Mouse (Mus musculus): ENCODE results near the gene Mlec. TPM values are rescaled to one million over a fixed set of nuclear protein-coding genes. Genes with fewer than 3 reads are reported as not detected.

Gene Mlec
- polyA plus RNA-seq, 1 experiment from 2014 or later: 37.3 TPM

DNA sequence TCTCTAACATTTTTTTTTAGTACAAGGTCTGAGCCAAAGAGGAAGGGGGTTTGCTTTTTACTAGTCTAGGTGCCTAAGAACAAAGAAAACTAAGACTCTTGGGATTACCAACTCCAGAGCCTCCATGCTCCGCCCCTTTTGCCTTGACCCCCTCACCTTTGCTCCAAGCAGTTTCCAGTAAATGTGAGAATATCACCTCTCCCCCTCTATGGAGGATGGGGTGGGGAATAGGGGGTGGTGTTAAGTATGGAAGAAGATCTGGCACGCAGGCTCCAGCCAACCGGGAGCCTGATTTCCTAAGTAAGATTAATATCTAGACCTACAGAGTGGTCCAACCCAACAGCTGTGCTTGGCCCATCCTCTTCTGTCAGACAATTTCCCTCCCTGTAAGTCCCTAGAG lies 17.3 kb downstream of the Mlec start:
- no peak for DNase-seq (ENCODE audit: low spot score, missing footprints)
- Histone ChIP-seq H3K4me3 (ENCODE audit: low read depth, low read length) (no peak overlapping the region), H3K9me3 (ENCODE audit: control insufficient read depth, low read length) (no peaks in the 10 kb centered on the region), H3K27me3 (ENCODE audit: control insufficient read depth, insufficient read depth, low read length) (no peaks in the 10 kb centered on the region), H3K27ac (ENCODE audit: low read depth, low read length) (no peak overlapping the region), H3K4me2 (no peak overlapping the region), H3K4me1 (ENCODE audit: control insufficient read depth, insufficient read depth, low read length) (0 out of 2 replicates have a peak, but pooled peaks cover 2% of the 10 kb centered on the region), H3K9ac (ENCODE audit: low read length) (no peak overlapping the region), H3K36me3 (ENCODE audit: control insufficient read depth, insufficient read depth, low read length) (no peaks in the 10 kb centered on the region)
- no peak for ATAC-seq (ENCODE audit: low FRiP score)
- 82% methylated on average over 3 of the region's 3 CpGs for WGBS

DNA sequence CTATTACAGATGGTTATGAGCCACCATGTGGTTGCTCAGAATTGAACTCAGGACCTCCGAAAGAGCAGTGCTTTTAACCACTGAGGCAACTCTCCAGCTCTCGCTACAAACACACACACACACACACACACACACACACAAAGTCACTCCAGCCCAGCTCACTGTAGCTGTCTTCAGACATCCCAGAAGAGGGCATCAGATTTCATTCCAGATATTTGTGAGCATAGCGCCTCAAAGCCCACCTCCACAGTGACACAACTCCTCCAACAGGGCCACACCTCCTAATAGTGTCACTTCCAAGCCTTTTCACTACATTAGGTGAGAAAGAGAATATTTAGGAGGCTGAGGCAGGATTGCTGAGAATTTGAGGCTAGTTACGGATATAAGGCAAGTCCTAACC lies 18.9 kb downstream of the Mlec start:
- Histone ChIP-seq H3K4me3 (ENCODE audit: low read depth, low read length) (no peak overlapping the region), H3K36me3 (ENCODE audit: control insufficient read depth, insufficient read depth, low read length) (no peaks in the 10 kb centered on the region), H3K9me3 (ENCODE audit: control insufficient read depth, low read length) (no peaks in the 10 kb centered on the region), H3K4me1 (ENCODE audit: control insufficient read depth, insufficient read depth, low read length) (peaks cover 3% of the 10 kb centered on the region), H3K9ac (ENCODE audit: low read length) (no peak overlapping the region), H3K27me3 (ENCODE audit: control insufficient read depth, insufficient read depth, low read length) (no peaks in the 10 kb centered on the region), H3K27ac (ENCODE audit: low read depth, low read length) (no peak overlapping the region), H3K4me2 (no peak overlapping the region)
- DNase-seq (ENCODE audit: low spot score, missing footprints) (no peak), ATAC-seq (ENCODE audit: low FRiP score) (no peak)
- WGBS: 74% methylated on average over 4 of the region's 4 CpGs

DNA sequence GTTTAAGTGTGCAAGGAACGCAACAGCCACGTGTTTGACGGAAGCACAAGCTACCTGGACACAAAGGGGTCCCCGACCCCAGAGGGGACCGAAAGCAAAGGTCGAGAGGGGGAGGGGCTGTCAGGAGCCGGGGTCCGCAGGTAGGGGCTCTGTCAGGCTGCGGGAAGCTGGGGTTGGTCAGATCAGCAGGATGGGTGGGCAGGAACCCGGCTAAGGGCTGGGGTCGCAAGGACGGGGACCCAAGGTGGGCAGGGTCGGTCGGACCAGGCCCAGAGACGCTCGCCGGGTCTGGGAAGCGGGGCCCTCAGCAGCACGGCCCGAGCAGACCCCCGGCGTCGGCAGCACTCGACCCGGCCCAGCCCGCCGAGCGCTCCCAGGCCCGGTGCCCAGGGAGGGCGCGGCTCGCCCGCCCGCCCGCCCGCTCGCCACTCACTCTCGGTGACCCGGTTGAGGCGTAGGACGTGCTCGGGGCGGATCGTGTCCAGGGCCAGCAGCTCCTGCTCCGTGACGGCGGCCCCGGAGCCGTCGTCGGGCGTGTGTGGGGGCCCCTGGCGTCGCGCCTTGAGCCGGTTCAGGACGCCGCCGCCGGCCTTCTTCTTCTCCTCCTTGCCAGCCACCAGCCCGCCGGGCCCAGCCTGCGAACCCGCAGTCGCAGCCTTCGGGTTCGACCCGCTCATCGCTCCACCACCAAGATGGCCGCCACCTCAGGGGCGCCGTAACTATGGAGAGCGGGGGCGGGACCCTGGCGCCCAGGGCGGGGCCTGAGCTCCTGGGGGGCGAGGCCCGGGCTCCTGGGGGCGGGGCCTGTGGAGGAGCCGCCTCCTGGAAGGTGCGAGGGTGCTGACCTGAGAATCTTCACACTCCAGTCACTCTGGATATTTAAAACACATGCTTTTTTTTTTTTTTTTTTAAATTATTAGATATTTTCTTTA lies 23.5 kb downstream of the Mlec start, which contains the start of gene Unc119b:
TSS of gene Unc119b (minus strand) at position 742 of the 932 bp plus-strand sequence.
- DNase-seq (ENCODE audit: low spot score, missing footprints) (peak; percentile 99), ATAC-seq (ENCODE audit: low FRiP score) (peak; percentile 94)
- WGBS: under 1% methylated on average over 54 of the region's 81 CpGs
- no peaks in the 10 kb centered on the region for H3K27me3 ChIP-seq (ENCODE audit: control insufficient read depth, insufficient read depth, low read length)
- 0 out of 2 replicates have a peak, but pooled peaks cover 2% of the 10 kb centered on the region for H3K36me3 ChIP-seq (ENCODE audit: control insufficient read depth, insufficient read depth, low read length)
- no peak within 1 kb of the TSS; the same call in 1 of the 2 replicates for H3K27ac ChIP-seq (ENCODE audit: low read depth, low read length)
- no peaks in the 10 kb centered on the region for H3K9me3 ChIP-seq (ENCODE audit: control insufficient read depth, low read length)
- H3K4me1 ChIP-seq (ENCODE audit: control insufficient read depth, insufficient read depth, low read length): peaks cover 8% of the 10 kb centered on the region
- peak within 1 kb of the TSS; percentile 97 for H3K4me3 ChIP-seq (ENCODE audit: low read depth, low read length)
- H3K9ac ChIP-seq (ENCODE audit: low read length): peak within 1 kb of the TSS; percentile 91
- H3K4me2 ChIP-seq: peak within 1 kb of the TSS; percentile 93

DNA sequence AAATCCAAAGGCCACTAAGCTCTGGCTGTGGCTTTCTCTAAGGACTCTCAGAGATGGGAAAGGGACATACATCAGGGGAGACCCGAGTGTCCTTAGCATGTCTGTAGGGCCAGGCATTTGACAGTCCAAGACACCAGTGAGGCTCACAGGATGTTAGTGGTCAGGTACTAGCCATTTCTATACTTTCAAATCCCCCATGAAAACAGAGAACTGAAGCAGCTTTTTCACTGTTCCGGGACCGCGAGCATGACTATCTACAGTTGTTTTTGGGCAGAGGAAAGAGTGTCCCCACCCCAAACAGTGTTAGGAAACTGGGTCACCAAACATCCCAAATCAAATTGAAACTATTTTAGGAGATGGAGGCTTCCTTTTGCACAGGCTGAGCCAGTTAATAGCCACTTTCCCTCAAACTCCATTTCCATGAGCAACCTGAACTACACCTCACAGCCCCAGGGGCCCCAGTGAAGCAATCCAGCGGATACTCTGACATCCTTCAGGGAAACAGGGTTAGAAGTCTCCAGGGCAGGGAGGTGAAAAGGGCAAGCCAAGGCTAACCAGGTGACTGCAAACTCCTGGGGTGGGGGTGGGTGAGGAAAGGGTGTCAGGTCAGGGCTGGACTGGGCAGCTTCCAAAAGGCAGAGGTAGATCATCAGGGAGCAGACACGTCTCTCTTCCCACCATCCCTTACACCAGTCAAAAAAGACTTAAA lies 24.5 kb downstream of the Mlec start:
- H3K27ac ChIP-seq (ENCODE audit: low read depth, low read length): no peak overlapping the region
- peak overlapping the region; percentile 93 for H3K4me2 ChIP-seq
- no peak for ATAC-seq (ENCODE audit: low FRiP score)
- H3K4me1 ChIP-seq (ENCODE audit: control insufficient read depth, insufficient read depth, low read length): peaks cover 8% of the 10 kb centered on the region
- 0 out of 2 replicates have a peak, but pooled peaks cover 2% of the 10 kb centered on the region for H3K36me3 ChIP-seq (ENCODE audit: control insufficient read depth, insufficient read depth, low read length)
- H3K4me3 ChIP-seq (ENCODE audit: low read depth, low read length): peak overlapping the region; percentile 97
- no peaks in the 10 kb centered on the region for H3K27me3 ChIP-seq (ENCODE audit: control insufficient read depth, insufficient read depth, low read length)
- 67% methylated on average over 6 of the region's 6 CpGs for WGBS
- no peaks in the 10 kb centered on the region for H3K9me3 ChIP-seq (ENCODE audit: control insufficient read depth, low read length)
- no peak for DNase-seq (ENCODE audit: low spot score, missing footprints)
- peak overlapping the region; percentile 91 for H3K9ac ChIP-seq (ENCODE audit: low read length)

DNA sequence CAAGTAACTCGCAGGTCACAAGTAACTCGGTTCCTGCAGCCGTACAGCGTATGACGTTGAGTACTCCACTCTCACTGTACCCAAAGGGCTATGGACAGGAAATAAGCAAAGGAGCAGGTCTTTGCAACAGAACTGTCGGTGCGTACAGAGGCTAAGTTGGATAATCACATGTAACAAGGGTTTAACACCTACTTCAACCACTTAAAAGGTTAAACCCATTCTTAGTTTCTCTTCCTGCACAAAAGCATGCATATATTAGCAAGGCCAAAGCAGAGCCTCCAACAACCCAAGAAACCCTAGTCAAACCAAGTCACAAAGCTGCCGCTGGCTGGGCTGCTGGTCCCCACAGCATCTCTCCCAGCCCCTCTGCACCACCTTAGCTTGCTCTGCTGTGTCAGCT lies 25.5 kb downstream of the Mlec start:
- Histone ChIP-seq H3K36me3 (ENCODE audit: control insufficient read depth, insufficient read depth, low read length) (0 out of 2 replicates have a peak, but pooled peaks cover 2% of the 10 kb centered on the region), H3K9ac (ENCODE audit: low read length) (no peak overlapping the region), H3K4me2 (0 out of 2 replicates have a peak overlapping the region, but pooled peaks have one; percentile 15), H3K4me1 (ENCODE audit: control insufficient read depth, insufficient read depth, low read length) (peaks cover 8% of the 10 kb centered on the region), H3K9me3 (ENCODE audit: control insufficient read depth, low read length) (no peaks in the 10 kb centered on the region), H3K27ac (ENCODE audit: low read depth, low read length) (no peak overlapping the region), H3K4me3 (ENCODE audit: low read depth, low read length) (no peak overlapping the region), H3K27me3 (ENCODE audit: control insufficient read depth, insufficient read depth, low read length) (no peaks in the 10 kb centered on the region)
- no peak for DNase-seq (ENCODE audit: low spot score, missing footprints)
- no peak for ATAC-seq (ENCODE audit: low FRiP score)
- WGBS: 89% methylated on average over 8 of the region's 8 CpGs

DNA sequence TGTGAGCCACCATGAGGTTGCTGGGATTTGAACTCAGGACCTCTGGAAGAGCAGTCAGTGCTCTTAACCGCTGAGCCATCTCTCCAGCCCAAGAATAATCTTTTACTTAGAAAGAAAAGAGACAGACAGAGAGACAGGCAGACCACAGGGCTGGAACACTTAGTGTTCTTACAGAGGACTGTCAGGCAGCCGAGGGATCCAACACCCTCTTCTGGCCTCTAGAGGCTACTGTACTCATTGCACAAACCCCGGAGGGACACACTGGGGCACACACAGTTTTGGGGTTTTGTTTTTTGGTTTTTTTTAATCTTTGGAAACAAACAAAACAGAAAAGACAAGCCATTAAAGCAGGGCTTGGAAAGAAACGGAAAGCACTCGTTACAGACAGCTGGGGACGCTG lies 28.7 kb downstream of the Mlec start:
- Histone ChIP-seq H3K27ac (ENCODE audit: low read depth, low read length) (no peak overlapping the region), H3K4me2 (no peak overlapping the region), H3K36me3 (ENCODE audit: control insufficient read depth, insufficient read depth, low read length) (peaks cover 16% of the 10 kb centered on the region), H3K27me3 (ENCODE audit: control insufficient read depth, insufficient read depth, low read length) (no peaks in the 10 kb centered on the region), H3K9me3 (ENCODE audit: control insufficient read depth, low read length) (no peaks in the 10 kb centered on the region), H3K4me3 (ENCODE audit: low read depth, low read length) (no peak overlapping the region), H3K4me1 (ENCODE audit: control insufficient read depth, insufficient read depth, low read length) (peaks cover 11% of the 10 kb centered on the region), H3K9ac (ENCODE audit: low read length) (no peak overlapping the region)
- 86% methylated on average over 6 of the region's 6 CpGs for WGBS
- ATAC-seq (ENCODE audit: low FRiP score): no peak
- DNase-seq (ENCODE audit: low spot score, missing footprints): no peak

DNA sequence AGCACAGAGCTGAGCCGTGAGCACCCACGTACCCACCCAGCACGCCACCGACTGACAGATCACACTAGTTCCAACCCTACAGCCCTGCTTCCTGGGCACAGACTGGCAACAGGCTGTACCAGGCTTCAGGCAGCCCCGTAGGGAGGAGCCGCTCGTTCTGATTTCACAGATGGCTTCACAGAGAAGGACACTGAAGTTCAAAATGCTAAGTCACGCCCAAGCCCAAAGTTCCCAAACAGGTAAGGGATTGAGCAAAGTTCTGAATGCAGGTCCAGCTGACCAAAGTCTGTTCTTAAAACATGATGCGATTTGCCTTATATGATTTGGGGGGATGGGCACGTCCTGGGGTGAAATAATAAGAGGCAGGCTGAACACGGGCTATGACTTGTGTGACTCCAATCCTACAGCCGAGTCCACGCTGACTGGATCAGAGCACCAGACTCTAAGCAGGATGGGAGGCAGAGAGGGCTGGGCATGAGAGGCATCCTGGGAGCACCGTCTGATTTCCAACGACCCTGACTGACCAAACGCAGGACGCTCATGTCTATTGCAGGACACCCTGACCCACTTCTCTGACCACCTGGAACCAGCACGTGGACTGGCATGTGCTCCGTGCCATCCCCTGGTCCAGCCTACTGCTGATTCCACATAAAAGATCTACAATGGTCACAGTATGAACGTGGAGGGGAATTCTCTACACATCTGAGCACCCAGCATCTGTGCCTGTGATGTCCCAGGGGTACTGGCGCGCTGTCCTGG lies 30.4 kb downstream of the Mlec start:
- Histone ChIP-seq H3K4me3 (ENCODE audit: low read depth, low read length) (no peak overlapping the region), H3K27ac (ENCODE audit: low read depth, low read length) (no peak overlapping the region), H3K9me3 (ENCODE audit: control insufficient read depth, low read length) (no peaks in the 10 kb centered on the region), H3K4me1 (ENCODE audit: control insufficient read depth, insufficient read depth, low read length) (peaks cover 3% of the 10 kb centered on the region; the same call in 1 of the 2 replicates), H3K9ac (ENCODE audit: low read length) (no peak overlapping the region), H3K27me3 (ENCODE audit: control insufficient read depth, insufficient read depth, low read length) (no peaks in the 10 kb centered on the region), H3K4me2 (no peak overlapping the region), H3K36me3 (ENCODE audit: control insufficient read depth, insufficient read depth, low read length) (peaks cover 16% of the 10 kb centered on the region)
- no peak for DNase-seq (ENCODE audit: low spot score, missing footprints)
- ATAC-seq (ENCODE audit: low FRiP score): no peak
- 92% methylated on average over 22 of the region's 22 CpGs for WGBS

DNA sequence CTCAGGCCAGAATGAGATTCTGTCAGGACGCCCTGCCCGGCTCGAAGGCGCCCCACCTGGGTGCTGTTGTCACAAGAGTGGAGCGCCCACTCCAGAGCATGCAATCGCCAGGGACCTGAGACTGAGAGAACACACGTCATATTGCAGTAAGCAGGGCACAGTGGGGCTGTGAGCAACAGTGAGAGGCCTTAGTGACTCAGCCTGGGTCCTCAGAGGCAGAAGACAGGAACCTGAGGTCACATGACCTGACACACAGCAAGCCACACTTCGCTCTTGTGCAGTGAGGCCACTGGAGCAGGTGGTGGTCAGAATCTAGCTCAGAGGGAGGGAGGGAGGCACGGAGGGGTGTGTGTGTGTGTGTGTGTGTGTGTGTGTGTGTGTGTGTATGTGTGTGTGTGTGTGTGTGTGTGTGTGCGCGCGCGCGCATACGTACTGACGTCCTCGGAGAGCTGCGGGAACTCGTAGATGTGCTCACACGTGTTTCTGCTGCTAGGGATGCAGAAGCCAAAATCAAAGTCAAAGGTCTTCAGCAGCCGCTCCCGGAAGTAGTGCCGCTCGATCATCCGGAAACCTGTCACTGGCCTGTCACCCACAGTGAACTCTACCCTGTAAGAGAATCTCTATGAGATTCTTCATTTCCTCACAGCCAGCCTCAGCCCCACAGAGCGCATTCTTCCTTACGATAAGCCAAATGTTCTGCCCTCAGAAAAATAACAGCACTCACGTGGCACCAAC lies 31.2 kb downstream of the Mlec start:
- ATAC-seq (ENCODE audit: low FRiP score) (no peak), DNase-seq (ENCODE audit: low spot score, missing footprints) (no peak)
- Histone ChIP-seq H3K4me2 (no peak overlapping the region), H3K27ac (ENCODE audit: low read depth, low read length) (no peak overlapping the region), H3K27me3 (ENCODE audit: control insufficient read depth, insufficient read depth, low read length) (no peaks in the 10 kb centered on the region), H3K4me3 (ENCODE audit: low read depth, low read length) (no peak overlapping the region), H3K4me1 (ENCODE audit: control insufficient read depth, insufficient read depth, low read length) (peaks cover 3% of the 10 kb centered on the region; the same call in 1 of the 2 replicates), H3K36me3 (ENCODE audit: control insufficient read depth, insufficient read depth, low read length) (peaks cover 16% of the 10 kb centered on the region), H3K9me3 (ENCODE audit: control insufficient read depth, low read length) (no peaks in the 10 kb centered on the region), H3K9ac (ENCODE audit: low read length) (no peak overlapping the region)
- WGBS: 92% methylated on average over 27 of the region's 28 CpGs
